Mouse (Mus musculus): ENCODE data around the gene Hist1h2bm. TPM values are rescaled to one million over a fixed set of nuclear protein-coding genes. Genes with fewer than 3 reads are reported as not detected.
"Not testable (repeated sequence)": the region's sequence is repeated elsewhere in the genome, so short reads cannot be mapped to it uniquely, and the experiment has no call there.

The Hist1h2bm gene
- polyA plus RNA-seq (2015; fragmentation: Nextera tagmentation; extraction: Ambion mirVana), result 4.6 and 5.2 TPM in 2 replicates

- not testable (repeated sequence) for H3K27me3 ChIP-seq; H3K36me3 ChIP-seq; H3K9me3 ChIP-seq (replicated peaks)
- H3K4me2 ChIP-seq, result peak within 1 kb of the TSS; percentile 61
- WGBS, result under 1% methylated on average over 37 of the region's 37 CpGs
- ATAC-seq (replicated peaks; ENCODE audit: low FRiP score), result peak; percentile 97
- peaks cover 34% of the 10 kb centered on the region for H3K4me1 ChIP-seq
- peak within 1 kb of the TSS; percentile 94 for H3K27ac ChIP-seq
- H3K9ac ChIP-seq, result peak within 1 kb of the TSS; percentile 54
- H3K4me3 ChIP-seq (replicated peaks), result peak within 1 kb of the TSS; percentile 45
Measured at GRCm38 (mm10) chr13:21721757-21722372, at the start of gene Hist1h2bm. Hist1h2bm (plus strand) TSS chr13:21722044.

- Histone ChIP-seq H3K4me1 (no peaks in the 10 kb centered on the region), H3K9ac (no peak within 1 kb of the TSS), H3K27ac (no peak within 1 kb of the TSS), H3K4me2 (no peak within 1 kb of the TSS), H3K9me3 (replicated peaks) (no peaks in the 10 kb centered on the region), H3K36me3 (no peaks in the 10 kb centered on the region), H3K27me3 (no peaks in the 10 kb centered on the region), H3K4me3 (replicated peaks) (no peak within 1 kb of the TSS)
- 84% methylated on average over 2 of the region's 2 CpGs for WGBS
- ATAC-seq (replicated peaks; ENCODE audit: low FRiP score), result no peak
Measured at GRCm38 (mm10) chr13:21677305-21677704, 44.5 kb upstream of the Hist1h2bm start, which contains the start of gene Olfr1360. Olfr1360 (minus strand) TSS chr13:21677405.

GRCm38 (mm10) chr13:21697811-21698210, 24.0 kb upstream of the Hist1h2bm start, which contains the start of gene Olfr1359:
Olfr1359 (plus strand) TSS chr13:21698111.
- Histone ChIP-seq H3K9ac (no peak within 1 kb of the TSS), H3K36me3 (no peaks in the 10 kb centered on the region), H3K27me3 (no peaks in the 10 kb centered on the region), H3K27ac (no peak within 1 kb of the TSS), H3K4me3 (replicated peaks) (no peak within 1 kb of the TSS), H3K4me1 (no peaks in the 10 kb centered on the region), H3K9me3 (replicated peaks) (no peaks in the 10 kb centered on the region), H3K4me2 (no peak within 1 kb of the TSS)
- ATAC-seq (replicated peaks; ENCODE audit: low FRiP score), result no peak

DNA sequence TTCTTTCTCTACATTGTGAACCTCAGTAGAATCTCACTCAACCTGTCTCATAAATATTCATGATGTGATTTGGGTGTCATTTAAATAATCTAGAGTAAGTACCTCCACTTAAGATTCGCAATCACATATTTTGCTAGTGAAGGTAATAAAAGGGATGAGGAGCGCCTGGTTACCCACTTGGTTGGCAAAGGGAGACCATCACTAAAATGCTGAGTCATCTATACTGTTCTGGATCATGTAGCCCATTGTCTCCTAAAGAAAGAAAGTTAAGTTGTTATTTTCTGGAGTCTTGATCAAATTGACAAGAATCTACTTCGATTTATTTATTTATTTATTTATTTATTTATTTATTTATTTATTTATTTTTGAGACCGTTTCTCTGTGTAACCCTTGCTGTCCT, 15.2 kb upstream of the Hist1h2bm start:
- H3K4me2 ChIP-seq, result no peak overlapping the region
- H3K27ac ChIP-seq, result no peak overlapping the region
- 0 out of 2 replicates have a peak, but pooled peaks cover 6% of the 10 kb centered on the region for H3K4me1 ChIP-seq
- H3K36me3 ChIP-seq, result no peaks in the 10 kb centered on the region
- H3K9ac ChIP-seq, result no peak overlapping the region
- WGBS, result 75% methylated on average over 4 of the region's 4 CpGs
- no peaks in the 10 kb centered on the region for H3K27me3 ChIP-seq
- no peak for ATAC-seq (replicated peaks; ENCODE audit: low FRiP score)
- no peaks in the 10 kb centered on the region for H3K9me3 ChIP-seq (replicated peaks)
- no peak overlapping the region for H3K4me3 ChIP-seq (replicated peaks)

- no peaks in the 10 kb centered on the region for H3K27me3 ChIP-seq
- H3K27ac ChIP-seq, result peak overlapping the region; percentile 93
- H3K9me3 ChIP-seq (replicated peaks), result no peaks in the 10 kb centered on the region
- H3K4me3 ChIP-seq (replicated peaks), result peak overlapping the region; percentile 77
- peak; percentile 76 for ATAC-seq (replicated peaks; ENCODE audit: low FRiP score)
- peak overlapping the region; percentile 48; the same call in 1 of the 2 replicates for H3K9ac ChIP-seq
- H3K36me3 ChIP-seq, result no peaks in the 10 kb centered on the region
- under 1% methylated on average over 32 of the region's 32 CpGs for WGBS
- H3K4me1 ChIP-seq, result peaks cover 13% of the 10 kb centered on the region
- peak overlapping the region; percentile 75 for H3K4me2 ChIP-seq
Measured at GRCm38 (mm10) chr13:21710031-21710711, 11.7 kb upstream of the Hist1h2bm start.

- WGBS, result 2% methylated on average over 22 of the region's 22 CpGs
Measured at GRCm38 (mm10) chr13:21710821-21711525, 10.9 kb upstream of the Hist1h2bm start.

GRCm38 (mm10) chr13:21711698-21712097, 10.1 kb upstream of the Hist1h2bm start:
- no peak overlapping the region for H3K27ac ChIP-seq
- H3K9ac ChIP-seq, result peak overlapping the region; percentile 45; the same call in 1 of the 2 replicates
- H3K27me3 ChIP-seq, result no peaks in the 10 kb centered on the region
- WGBS, result 28% methylated on average over 4 of the region's 4 CpGs
- H3K4me1 ChIP-seq, result peaks cover 17% of the 10 kb centered on the region
- peak overlapping the region; percentile 75 for H3K4me2 ChIP-seq
- no peak for ATAC-seq (replicated peaks; ENCODE audit: low FRiP score)
- H3K4me3 ChIP-seq (replicated peaks), result peak overlapping the region; percentile 77
- H3K9me3 ChIP-seq (replicated peaks), result no peaks in the 10 kb centered on the region
- no peaks in the 10 kb centered on the region for H3K36me3 ChIP-seq

More at GRCm38 (mm10) chr13:21710821-21711525, 10.9 kb upstream of the Hist1h2bm start:
- Histone ChIP-seq H3K36me3 (no peaks in the 10 kb centered on the region), H3K27ac (peak overlapping the region; percentile 54; the same call in 1 of the 2 replicates), H3K9me3 (replicated peaks) (no peaks in the 10 kb centered on the region), H3K9ac (peak overlapping the region; percentile 45), H3K4me3 (replicated peaks) (peak overlapping the region; percentile 77), H3K4me2 (peak overlapping the region; percentile 75), H3K27me3 (no peaks in the 10 kb centered on the region), H3K4me1 (peaks cover 17% of the 10 kb centered on the region)
- peak; percentile 80 for ATAC-seq (replicated peaks; ENCODE audit: low FRiP score)

- ATAC-seq (replicated peaks; ENCODE audit: low FRiP score), result no peak
- H3K4me3 ChIP-seq (replicated peaks), result peak overlapping the region; percentile 49
- H3K4me2 ChIP-seq, result peak overlapping the region; percentile 79
- H3K9me3 ChIP-seq (replicated peaks), result no peaks in the 10 kb centered on the region
- H3K4me1 ChIP-seq, result peaks cover 30% of the 10 kb centered on the region
- H3K27ac ChIP-seq, result peak overlapping the region; percentile 98
- under 1% methylated on average over 7 of the region's 7 CpGs for WGBS
- H3K36me3 ChIP-seq, result no peaks in the 10 kb centered on the region
- no peaks in the 10 kb centered on the region for H3K27me3 ChIP-seq
- H3K9ac ChIP-seq, result peak overlapping the region; percentile 67; the same call in 1 of the 2 replicates
Measured at GRCm38 (mm10) chr13:21714725-21715124, 7.1 kb upstream of the Hist1h2bm start.

DNA sequence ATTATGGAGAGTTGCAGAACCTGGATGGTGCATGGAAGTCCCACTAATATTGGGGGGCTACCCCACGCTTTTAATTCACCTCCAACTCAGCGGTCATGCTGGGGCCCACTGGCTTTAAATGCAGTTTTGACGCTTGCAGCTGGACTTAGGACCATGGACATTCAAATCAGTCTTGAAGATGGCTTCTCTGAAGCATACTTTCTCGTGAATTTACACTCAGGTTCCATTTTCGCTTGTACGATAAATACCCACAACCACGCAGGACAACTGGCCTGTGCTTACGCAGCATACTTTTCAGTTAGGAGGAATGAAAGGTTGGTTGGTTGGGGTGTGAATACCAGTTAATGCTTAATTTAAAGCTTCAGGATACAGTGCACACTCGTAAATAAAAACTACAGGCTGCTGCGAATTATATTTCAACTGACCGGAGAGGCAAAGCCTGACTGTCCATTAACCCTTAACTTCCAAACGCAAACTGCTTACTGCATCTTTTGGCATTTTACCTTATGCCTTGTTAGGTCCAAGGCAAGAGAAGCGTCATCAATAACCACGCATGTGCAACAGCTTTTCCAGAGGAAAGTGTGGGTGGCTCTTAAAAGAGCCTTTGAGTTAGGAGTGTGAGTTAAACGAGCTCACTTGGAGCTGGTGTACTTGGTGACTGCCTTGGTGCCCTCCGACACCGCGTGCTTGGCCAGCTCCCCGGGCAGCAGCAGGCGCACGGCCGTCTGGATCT, 6.5 kb upstream of the Hist1h2bm start:
- H3K27me3 ChIP-seq, result no peaks in the 10 kb centered on the region
- no peaks in the 10 kb centered on the region for H3K9me3 ChIP-seq (replicated peaks)
- H3K27ac ChIP-seq, result peak overlapping the region; percentile 98
- H3K4me1 ChIP-seq, result peaks cover 36% of the 10 kb centered on the region
- peak overlapping the region; percentile 79 for H3K4me2 ChIP-seq
- under 1% methylated on average over 22 of the region's 22 CpGs for WGBS
- peak overlapping the region; percentile 67 for H3K9ac ChIP-seq
- no peaks in the 10 kb centered on the region for H3K36me3 ChIP-seq
- peak overlapping the region; percentile 49 for H3K4me3 ChIP-seq (replicated peaks)
- no peak for ATAC-seq (replicated peaks; ENCODE audit: low FRiP score)

DNA sequence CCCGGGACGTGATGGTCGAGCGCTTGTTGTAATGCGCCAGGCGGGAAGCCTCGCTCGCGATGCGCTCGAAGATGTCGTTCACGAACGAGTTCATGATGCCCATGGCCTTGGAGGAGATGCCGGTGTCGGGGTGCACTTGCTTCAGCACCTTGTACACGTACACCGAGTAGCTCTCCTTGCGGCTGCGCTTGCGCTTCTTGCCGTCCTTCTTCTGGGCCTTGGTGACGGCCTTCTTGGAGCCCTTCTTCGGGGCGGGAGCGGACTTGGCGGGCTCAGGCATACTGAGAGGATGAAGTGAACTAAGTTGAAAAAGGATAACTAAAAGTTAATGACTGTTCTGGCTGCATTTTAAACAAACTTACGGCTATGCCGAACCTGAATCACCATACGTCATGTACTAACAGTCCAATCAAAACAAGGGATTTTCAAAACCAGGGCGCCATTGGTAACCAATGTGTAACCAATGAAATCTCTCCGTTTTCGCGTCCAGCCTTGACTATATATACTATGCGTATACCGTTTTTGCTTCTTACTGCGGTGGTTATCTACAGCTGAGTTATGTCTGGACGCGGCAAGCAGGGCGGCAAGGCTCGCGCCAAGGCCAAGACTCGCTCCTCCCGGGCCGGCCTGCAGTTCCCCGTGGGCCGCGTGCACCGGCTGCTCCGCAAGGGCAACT, 5.8 kb upstream of the Hist1h2bm start, which contains the start of the genes Hist1h2bl and Hist1h2ai:
Hist1h2bl (minus strand) TSS at position 280 of the 676 bp plus-strand sequence.
Hist1h2ai (plus strand) TSS at position 559 of the 676 bp plus-strand sequence.
- WGBS, result under 1% methylated on average over 37 of the region's 50 CpGs
- H3K36me3 ChIP-seq, result not testable (repeated sequence)

More for the DNA sequence above, 5.8 kb upstream of the Hist1h2bm start, which contains the start of the genes Hist1h2bl and Hist1h2ai:
- H3K27ac ChIP-seq, result peak within 1 kb of the TSS; percentile 98
- peak; percentile 94 for ATAC-seq (replicated peaks; ENCODE audit: low FRiP score)
- not testable (repeated sequence) for H3K27me3 ChIP-seq; H3K9me3 ChIP-seq (replicated peaks)
- H3K9ac ChIP-seq, result peak within 1 kb of the TSS; percentile 67
- peak within 1 kb of the TSS; percentile 49 for H3K4me3 ChIP-seq (replicated peaks)
- H3K4me1 ChIP-seq, result peaks cover 42% of the 10 kb centered on the region
- peak within 1 kb of the TSS; percentile 79 for H3K4me2 ChIP-seq
